Mouse (Mus musculus) spleen, embryonic (tissue): ENCODE data around the gene Samd13.

Experiments
- CTCF ChIA-PET: fragments of 350-600 bp; sonication (Branson Sonifier 250); formaldehyde crosslinking; loops from one replicate; lab custom pipeline; 2022; lab: Charles Lee

The Samd13 gene

GRCm38 (mm10) chr3:146684811-146685675 is at the start of gene Samd13:
Samd13 (minus strand) TSS chr3:146685592.
- CTCF ChIA-PET, result no interaction called here

- CTCF ChIA-PET, result no interaction called here
Observed at GRCm38 (mm10) chr3:146731499-146731898, 46.1 kb upstream of the Samd13 start.

- CTCF ChIA-PET, result no interaction called here
Observed at GRCm38 (mm10) chr3:146723037-146723436, 37.6 kb upstream of the Samd13 start.

- CTCF ChIA-PET, result interaction anchor here (0.6 kb wide), 1 partner anchor 612 kb away, joined by 3 read pairs; no protein-coding TSS in a partner anchor
Observed at GRCm38 (mm10) chr3:146719696-146720095, 34.3 kb upstream of the Samd13 start.

GRCm38 (mm10) chr3:146718251-146718650 is 32.9 kb upstream of the Samd13 start:
- CTCF ChIA-PET, result no interaction called here

GRCm38 (mm10) chr3:146712305-146712704 is 26.9 kb upstream of the Samd13 start:
- CTCF ChIA-PET, result no interaction called here

- CTCF ChIA-PET, result no interaction called here
Observed at GRCm38 (mm10) chr3:146711559-146711958, 26.2 kb upstream of the Samd13 start.

GRCm38 (mm10) chr3:146711084-146711483 is 25.7 kb upstream of the Samd13 start:
- CTCF ChIA-PET, result no interaction called here

GRCm38 (mm10) chr3:146709086-146709485 is 23.7 kb upstream of the Samd13 start:
- CTCF ChIA-PET, result no interaction called here

- CTCF ChIA-PET, result no interaction called here
Observed at GRCm38 (mm10) chr3:146708381-146708780, 23.0 kb upstream of the Samd13 start.

- CTCF ChIA-PET, result no interaction called here
Observed at GRCm38 (mm10) chr3:146704099-146704498, 18.7 kb upstream of the Samd13 start.

GRCm38 (mm10) chr3:146700051-146700450 is 14.7 kb upstream of the Samd13 start:
- CTCF ChIA-PET, result no interaction called here

- CTCF ChIA-PET, result no interaction called here
Observed at GRCm38 (mm10) chr3:146698982-146699381, 13.6 kb upstream of the Samd13 start.

GRCm38 (mm10) chr3:146692547-146692946 is 7.2 kb upstream of the Samd13 start:
- CTCF ChIA-PET, result no interaction called here

GRCm38 (mm10) chr3:146687121-146687725 is 1.8 kb upstream of the Samd13 start:
- CTCF ChIA-PET, result no interaction called here

- CTCF ChIA-PET, result no interaction called here
Observed at GRCm38 (mm10) chr3:146686428-146686827, 1.0 kb upstream of the Samd13 start.

- CTCF ChIA-PET, result no interaction called here
Observed at GRCm38 (mm10) chr3:146683095-146683494, 2.3 kb downstream of the Samd13 start.

GRCm38 (mm10) chr3:146682140-146682651 is 3.2 kb downstream of the Samd13 start:
- CTCF ChIA-PET, result no interaction called here

- CTCF ChIA-PET, result interaction anchor here (0.7 kb wide), 1 partner anchor 91 kb away, joined by 5 read pairs; no protein-coding TSS in a partner anchor
Observed at GRCm38 (mm10) chr3:146681696-146682095, 3.7 kb downstream of the Samd13 start.

- CTCF ChIA-PET, result interaction anchor here (0.7 kb wide), 1 partner anchor 352 kb away, joined by 3 read pairs; no protein-coding TSS in a partner anchor
Observed at GRCm38 (mm10) chr3:146680625-146681024, 4.8 kb downstream of the Samd13 start.

- CTCF ChIA-PET, result no interaction called here
Observed at GRCm38 (mm10) chr3:146679646-146680045, 5.7 kb downstream of the Samd13 start.

GRCm38 (mm10) chr3:146676193-146676592 is 9.2 kb downstream of the Samd13 start:
- CTCF ChIA-PET, result no interaction called here

- CTCF ChIA-PET, result no interaction called here
Observed at GRCm38 (mm10) chr3:146675101-146675500, 10.3 kb downstream of the Samd13 start.
